Mouse (Mus musculus): Measurements from ENCODE around the gene Ankrd44. TPM values are rescaled to one million over a fixed set of nuclear protein-coding genes. Genes with fewer than 3 reads are reported as not detected.

Gene Ankrd44
- polyA plus RNA-seq, 1 experiment, result 17.8 TPM

DNA sequence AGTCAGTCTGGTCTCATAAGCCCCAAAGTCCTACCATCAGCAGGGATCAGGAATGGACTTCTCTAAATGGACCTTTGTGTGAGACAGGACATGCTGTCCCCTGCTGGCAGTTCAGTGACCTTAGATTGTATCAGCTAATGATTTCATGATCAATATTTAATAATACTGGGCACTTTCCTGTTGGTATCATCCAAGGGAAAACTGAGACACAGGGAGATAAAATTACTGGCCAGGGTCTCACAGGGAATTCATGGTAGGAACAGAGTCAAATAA, 13.2 kb downstream of the Ankrd44 start:
- DNase-seq, result no peak
- TF ChIP-seq POLR2A (IDR thresholded peaks at IDR 0.05; ENCODE audit: low read depth, low read length), result no peak
- TF ChIP-seq CTCF (conservative IDR thresholded peaks at IDR 0.05; ENCODE audit: insufficient read depth, insufficient read length, low read depth, low read length), result peak; percentile 27; the same call in 1 of the 2 replicates
- no peak overlapping the region for H3K4me3 ChIP-seq (ENCODE audit: insufficient read depth, low read depth, low read length)
- H3K27me3 ChIP-seq (replicated peaks; ENCODE audit: control insufficient read depth, insufficient read depth, low read length), result no peaks in the 10 kb centered on the region
- H3K36me3 ChIP-seq (ENCODE audit: control insufficient read depth, insufficient read depth, low read length), result no peaks in the 10 kb centered on the region
- H3K4me1 ChIP-seq (ENCODE audit: control insufficient read depth, insufficient read depth, low read length), result 0 out of 2 replicates have a peak, but pooled peaks cover 5% of the 10 kb centered on the region
- H3K27ac ChIP-seq (ENCODE audit: insufficient read depth, low read depth, low read length), result no peak overlapping the region

DNA sequence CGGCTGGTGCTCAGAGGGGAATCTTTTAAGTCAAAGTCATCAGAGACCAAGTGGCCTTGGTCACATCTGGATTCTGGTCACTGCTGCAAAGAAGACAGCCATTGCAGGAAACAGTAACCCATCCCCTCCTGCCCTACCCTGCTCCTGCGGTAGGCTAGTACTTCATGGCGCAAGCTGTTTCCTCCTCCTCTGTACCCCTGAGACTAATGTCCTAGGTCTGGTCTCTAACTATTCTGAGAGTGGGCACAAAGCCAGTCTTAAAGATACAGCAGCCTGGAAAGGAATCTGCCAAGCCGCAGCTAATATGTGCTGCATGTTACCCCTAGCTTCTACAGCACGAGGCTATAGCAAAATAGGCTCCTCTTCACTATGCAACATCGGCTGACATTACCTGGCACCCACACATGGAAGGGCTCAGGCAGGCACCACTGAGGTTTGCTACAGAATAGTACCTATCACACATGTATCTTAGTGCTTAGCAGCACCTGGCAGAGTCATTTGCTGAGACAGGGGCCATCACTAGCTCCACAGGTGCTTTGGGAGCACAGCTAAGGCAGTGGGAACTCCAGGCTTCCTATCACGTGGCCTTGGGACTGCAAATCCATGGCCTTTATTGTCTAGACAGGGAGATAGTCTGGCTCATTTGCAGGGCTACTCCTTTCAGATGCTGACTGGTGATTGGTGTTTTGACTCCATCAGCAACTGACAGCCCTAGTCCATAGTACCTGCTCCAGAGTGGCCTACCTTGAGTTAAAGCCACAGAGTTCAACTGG, 13.7 kb downstream of the Ankrd44 start:
- H3K4me3 ChIP-seq (ENCODE audit: insufficient read depth, low read depth, low read length), result no peak overlapping the region

DNA sequence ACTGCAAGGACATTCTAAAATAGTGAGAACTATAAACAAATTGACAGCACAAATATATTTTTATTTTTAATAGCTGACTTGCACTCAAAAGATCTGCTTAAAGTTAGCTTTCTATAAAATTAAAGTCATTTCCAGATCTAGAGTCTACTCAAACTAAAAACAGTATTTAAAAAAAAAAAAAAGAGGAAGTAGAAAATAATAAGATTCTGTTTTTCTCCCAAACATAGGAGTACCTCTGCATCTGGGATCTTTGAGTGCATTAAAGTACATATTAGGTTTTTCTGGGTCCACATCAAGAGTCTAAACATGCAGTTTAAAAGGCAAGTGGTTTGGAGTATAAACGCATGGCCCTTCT, 15.0 kb downstream of the Ankrd44 start:
- H3K27me3 ChIP-seq (replicated peaks; ENCODE audit: control insufficient read depth, insufficient read depth, low read length), result no peaks in the 10 kb centered on the region
- 93% methylated on average over 1 of the region's 1 CpGs for WGBS
- TF ChIP-seq POLR2A (IDR thresholded peaks at IDR 0.05; ENCODE audit: low read depth, low read length) (no peak), CTCF (conservative IDR thresholded peaks at IDR 0.05; ENCODE audit: insufficient read depth, insufficient read length, low read depth, low read length) (no peak)
- H3K27ac ChIP-seq (ENCODE audit: insufficient read depth, low read depth, low read length), result no peak overlapping the region
- no peak for DNase-seq
- H3K4me3 ChIP-seq (ENCODE audit: insufficient read depth, low read depth, low read length), result no peak overlapping the region
- H3K36me3 ChIP-seq (ENCODE audit: control insufficient read depth, insufficient read depth, low read length), result no peaks in the 10 kb centered on the region
- 0 out of 2 replicates have a peak, but pooled peaks cover 5% of the 10 kb centered on the region for H3K4me1 ChIP-seq (ENCODE audit: control insufficient read depth, insufficient read depth, low read length)

More for the DNA sequence above, 13.7 kb downstream of the Ankrd44 start:
- peak; percentile 60 for DNase-seq
- H3K27ac ChIP-seq (ENCODE audit: insufficient read depth, low read depth, low read length), result no peak overlapping the region
- 0 out of 2 replicates have a peak, but pooled peaks cover 5% of the 10 kb centered on the region for H3K4me1 ChIP-seq (ENCODE audit: control insufficient read depth, insufficient read depth, low read length)
- no peaks in the 10 kb centered on the region for H3K27me3 ChIP-seq (replicated peaks; ENCODE audit: control insufficient read depth, insufficient read depth, low read length)
- H3K36me3 ChIP-seq (ENCODE audit: control insufficient read depth, insufficient read depth, low read length), result no peaks in the 10 kb centered on the region
- TF ChIP-seq POLR2A (IDR thresholded peaks at IDR 0.05; ENCODE audit: low read depth, low read length) (no peak), CTCF (conservative IDR thresholded peaks at IDR 0.05; ENCODE audit: insufficient read depth, insufficient read length, low read depth, low read length) (no peak)
- 60% methylated on average over 7 of the region's 7 CpGs for WGBS

DNA sequence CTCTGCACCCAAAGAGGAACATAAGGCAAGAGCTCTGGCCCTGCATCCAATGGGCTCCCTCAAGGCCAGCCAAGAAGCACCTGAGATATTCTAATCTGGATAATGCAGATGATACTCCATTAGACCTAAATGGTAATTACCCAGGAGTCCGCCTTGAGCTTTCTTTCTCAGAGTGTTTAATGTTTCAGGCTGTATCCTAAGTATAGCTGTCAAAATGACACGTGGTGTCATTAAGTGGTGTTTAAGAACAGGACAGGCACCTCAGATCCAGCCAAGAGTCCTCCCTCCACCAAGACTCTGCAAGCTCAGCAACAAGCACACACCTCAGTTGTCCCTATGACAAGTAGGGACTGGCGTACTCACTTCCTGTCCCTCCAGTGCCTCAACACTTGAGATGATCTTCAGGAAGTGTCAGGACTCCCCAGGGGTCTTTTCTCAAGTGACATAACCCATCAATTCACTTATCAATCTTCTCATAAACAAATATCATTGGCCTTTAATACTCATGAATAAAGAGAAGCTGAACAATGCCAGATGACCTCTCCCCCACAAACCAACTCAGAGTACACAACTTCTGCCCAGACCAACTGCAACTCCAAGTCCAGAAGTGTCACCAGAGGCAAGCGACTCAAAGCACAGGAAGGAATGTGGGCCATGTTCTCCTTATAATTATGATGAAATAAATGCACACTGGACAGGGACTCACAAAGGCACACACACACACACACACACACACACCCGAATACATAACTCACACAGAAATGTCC, 15.5 kb downstream of the Ankrd44 start:
- H3K27ac ChIP-seq (ENCODE audit: insufficient read depth, low read depth, low read length), result no peak overlapping the region
- WGBS, result 76% methylated on average over 5 of the region's 5 CpGs
- H3K4me1 ChIP-seq (ENCODE audit: control insufficient read depth, insufficient read depth, low read length), result 0 out of 2 replicates have a peak, but pooled peaks cover 5% of the 10 kb centered on the region

DNA sequence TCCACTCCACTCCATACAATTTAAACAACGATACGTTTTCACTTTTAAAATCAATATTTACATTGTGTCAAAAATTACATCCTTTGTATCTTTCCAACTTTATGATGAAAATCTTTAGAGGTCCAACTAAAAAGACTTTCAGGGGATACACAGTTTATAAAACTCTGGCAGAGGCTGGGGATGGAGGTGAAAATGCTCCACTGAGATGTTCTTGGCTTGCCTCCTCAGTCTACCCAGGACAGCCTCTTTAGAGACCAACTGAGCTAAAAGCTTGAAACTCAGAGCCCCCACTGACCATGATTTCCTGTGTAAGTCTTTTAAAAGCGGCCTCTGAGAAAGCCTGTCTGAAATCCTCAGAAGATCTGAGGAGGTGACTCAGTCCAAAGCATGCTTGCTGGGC, 17.4 kb downstream of the Ankrd44 start:
- TF ChIP-seq POLR2A (IDR thresholded peaks at IDR 0.05; ENCODE audit: low read depth, low read length) (no peak), CTCF (conservative IDR thresholded peaks at IDR 0.05; ENCODE audit: insufficient read depth, insufficient read length, low read depth, low read length) (no peak)
- DNase-seq, result no peak
- no peak overlapping the region for H3K27ac ChIP-seq (ENCODE audit: insufficient read depth, low read depth, low read length)
- H3K4me1 ChIP-seq (ENCODE audit: control insufficient read depth, insufficient read depth, low read length), result 0 out of 2 replicates have a peak, but pooled peaks cover 5% of the 10 kb centered on the region
- H3K36me3 ChIP-seq (ENCODE audit: control insufficient read depth, insufficient read depth, low read length), result no peaks in the 10 kb centered on the region
- WGBS, result 79% methylated on average over 3 of the region's 3 CpGs
- H3K4me3 ChIP-seq (ENCODE audit: insufficient read depth, low read depth, low read length), result no peak overlapping the region
- no peaks in the 10 kb centered on the region for H3K27me3 ChIP-seq (replicated peaks; ENCODE audit: control insufficient read depth, insufficient read depth, low read length)

More for the DNA sequence above, 15.5 kb downstream of the Ankrd44 start:
- no peaks in the 10 kb centered on the region for H3K27me3 ChIP-seq (replicated peaks; ENCODE audit: control insufficient read depth, insufficient read depth, low read length)
- TF ChIP-seq CTCF (conservative IDR thresholded peaks at IDR 0.05; ENCODE audit: insufficient read depth, insufficient read length, low read depth, low read length) (no peak), POLR2A (IDR thresholded peaks at IDR 0.05; ENCODE audit: low read depth, low read length) (no peak)
- no peaks in the 10 kb centered on the region for H3K36me3 ChIP-seq (ENCODE audit: control insufficient read depth, insufficient read depth, low read length)
- DNase-seq, result no peak
- no peak overlapping the region for H3K4me3 ChIP-seq (ENCODE audit: insufficient read depth, low read depth, low read length)

DNA sequence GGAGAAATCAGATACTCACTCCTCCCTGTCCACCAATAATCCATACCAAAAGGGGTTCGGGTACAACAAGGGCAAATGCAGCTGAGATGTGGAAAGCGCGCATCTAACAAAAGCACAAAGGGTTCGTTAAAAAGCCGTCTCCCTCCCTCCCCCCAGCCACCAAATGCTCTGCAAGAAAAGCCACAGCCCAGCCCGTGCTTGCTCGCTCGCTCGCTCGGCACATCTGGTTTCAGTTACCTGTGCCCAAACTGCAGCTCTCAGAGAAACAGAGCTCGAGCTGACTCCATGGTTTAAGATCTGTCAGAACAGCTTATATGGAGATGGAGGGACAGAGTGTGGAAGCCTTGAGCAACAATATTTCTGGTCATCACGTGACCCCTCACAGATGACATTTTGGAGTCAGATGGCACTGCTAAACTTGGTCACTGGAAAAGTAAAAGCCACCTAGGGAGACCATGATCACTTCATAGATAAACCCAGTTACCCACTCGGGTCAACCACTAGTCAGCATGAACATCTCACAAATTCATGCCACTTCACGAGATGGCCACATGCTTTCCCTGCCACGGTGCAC, 19.0 kb downstream of the Ankrd44 start:
- TF ChIP-seq POLR2A (IDR thresholded peaks at IDR 0.05; ENCODE audit: low read depth, low read length), result no peak
- no peak for TF ChIP-seq CTCF (conservative IDR thresholded peaks at IDR 0.05; ENCODE audit: insufficient read depth, insufficient read length, low read depth, low read length)
- Histone ChIP-seq H3K36me3 (ENCODE audit: control insufficient read depth, insufficient read depth, low read length) (no peaks in the 10 kb centered on the region), H3K4me1 (ENCODE audit: control insufficient read depth, insufficient read depth, low read length) (0 out of 2 replicates have a peak, but pooled peaks cover 5% of the 10 kb centered on the region), H3K4me3 (ENCODE audit: insufficient read depth, low read depth, low read length) (no peak overlapping the region), H3K27ac (ENCODE audit: insufficient read depth, low read depth, low read length) (no peak overlapping the region), H3K27me3 (replicated peaks; ENCODE audit: control insufficient read depth, insufficient read depth, low read length) (no peaks in the 10 kb centered on the region)
- 69% methylated on average over 15 of the region's 15 CpGs for WGBS
- DNase-seq, result no peak

DNA sequence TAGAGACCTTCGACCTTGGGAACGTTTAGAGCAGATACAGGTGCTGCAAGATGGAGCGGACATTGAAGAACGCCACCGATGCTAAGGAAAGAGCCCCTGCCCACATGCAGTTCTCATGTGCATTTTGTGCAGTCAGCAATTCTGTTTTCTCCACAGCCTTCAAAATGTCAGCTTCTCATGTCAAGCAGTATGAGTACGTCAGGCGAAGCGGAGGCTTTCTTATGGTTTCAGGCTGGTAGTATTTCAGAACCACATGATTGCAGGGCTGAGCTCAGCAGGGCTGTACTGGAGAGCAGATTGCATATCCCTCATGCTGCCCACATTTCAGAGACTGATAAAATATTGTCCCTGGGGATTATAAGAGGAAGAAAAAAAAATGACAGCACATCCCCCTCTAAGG, 19.9 kb downstream of the Ankrd44 start:
- no peaks in the 10 kb centered on the region for H3K27me3 ChIP-seq (replicated peaks; ENCODE audit: control insufficient read depth, insufficient read depth, low read length)
- 80% methylated on average over 8 of the region's 8 CpGs for WGBS
- no peaks in the 10 kb centered on the region for H3K36me3 ChIP-seq (ENCODE audit: control insufficient read depth, insufficient read depth, low read length)
- no peak overlapping the region for H3K27ac ChIP-seq (ENCODE audit: insufficient read depth, low read depth, low read length)
- H3K4me1 ChIP-seq (ENCODE audit: control insufficient read depth, insufficient read depth, low read length), result 0 out of 2 replicates have a peak, but pooled peaks cover 6% of the 10 kb centered on the region
- DNase-seq, result no peak
- H3K4me3 ChIP-seq (ENCODE audit: insufficient read depth, low read depth, low read length), result no peak overlapping the region
- TF ChIP-seq CTCF (conservative IDR thresholded peaks at IDR 0.05; ENCODE audit: insufficient read depth, insufficient read length, low read depth, low read length) (no peak), POLR2A (IDR thresholded peaks at IDR 0.05; ENCODE audit: low read depth, low read length) (no peak)
